Mouse (Mus musculus) megakaryocyte, adult 5-6 weeks (primary cell): ENCODE data around the gene Map3k9. TPM values are rescaled to one million over a fixed set of nuclear protein-coding genes. Genes with fewer than 3 reads are reported as not detected.
A peak's percentile ranks its signal among the peaks of the same experiment; 100 is the strongest.

Experiments
- ATAC-seq: 2 replicates; pipeline ENCODE4 v1.8.0; 2016; ENCODE audit warnings: mild to moderate bottlenecking, inconsistent platforms; ENCODE audit not compliant: poor library complexity, severe bottlenecking
- total RNA-seq, 2 experiments: library from RNA; stranded (forward) in 1 of 2; stranded (reverse) in 1 of 2; fragments of 153-499, 151-499 nt in 1 of 2; fragments of 221-1000, 200-1000 nt in 1 of 2; gene quantifications; 2 replicates each; pipeline versions ENCODE4 v1.2.3 to v1.2.4; 2015 to 2017

Gene Map3k9
- total RNA-seq (2015) (4.6 TPM in 2 replicates), total RNA-seq (2017) (6.3 and 11.0 TPM in 2 replicates)

DNA sequence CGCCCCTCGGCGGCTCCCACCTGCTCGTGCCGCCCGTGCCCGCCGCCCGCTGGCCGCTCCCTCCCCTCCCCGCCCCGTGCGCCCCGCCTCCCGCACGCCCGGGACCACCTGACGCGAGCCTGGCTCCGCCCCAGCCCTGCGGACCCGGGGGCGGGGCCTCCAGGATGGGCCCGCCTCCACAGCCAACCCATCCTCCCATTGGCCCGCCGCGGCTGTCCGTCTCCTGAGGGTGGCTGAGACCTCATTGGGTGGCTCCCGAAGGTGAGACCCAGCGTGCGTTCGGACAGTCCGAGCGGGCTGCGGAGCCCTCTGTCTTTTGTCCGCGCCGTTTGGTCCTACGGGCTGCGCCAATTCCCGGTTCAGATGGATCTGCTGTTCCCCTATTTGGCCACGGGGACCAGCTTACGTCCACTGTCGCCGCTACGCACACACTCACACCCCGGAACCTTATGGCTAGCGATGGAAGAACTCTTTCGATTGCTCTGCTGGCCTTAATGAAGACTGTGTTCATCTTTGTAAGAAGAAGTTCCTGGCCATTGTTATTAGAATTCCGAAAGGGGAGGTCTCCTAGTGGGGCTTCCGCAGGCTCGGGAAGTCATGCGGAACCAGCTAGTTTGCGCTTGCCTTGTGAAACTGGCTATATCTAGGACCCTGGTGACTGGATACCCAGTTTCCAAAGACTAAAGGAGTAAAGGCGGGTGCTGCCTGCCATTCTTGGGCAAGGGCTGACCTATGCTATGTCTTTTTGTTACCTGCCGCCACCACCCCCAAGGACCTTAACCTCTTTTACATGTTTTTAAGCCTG lies at the start of gene Map3k9:
TSS of gene Map3k9 (minus strand) at position 71 of the 805 bp plus-strand sequence.
- peak; percentile 97 for ATAC-seq

DNA sequence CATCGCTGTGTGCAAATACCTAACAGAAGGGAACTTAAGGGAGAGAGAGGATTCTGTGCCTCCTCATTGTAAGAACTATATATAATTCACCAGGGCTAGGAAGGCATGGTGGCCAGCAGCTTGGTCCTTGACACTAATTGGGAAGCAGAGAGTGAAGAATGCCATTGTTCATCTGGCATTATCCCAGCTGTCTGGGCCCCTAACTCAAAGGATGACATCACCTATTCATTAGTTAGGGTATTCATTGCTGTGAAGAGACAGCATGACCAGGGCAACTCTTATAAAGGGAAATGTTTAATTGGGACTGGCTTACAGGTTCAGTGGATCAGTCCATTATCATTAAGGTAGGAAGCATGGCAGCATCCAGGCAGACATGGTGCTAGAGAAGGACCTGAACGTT lies 47.4 kb upstream of the Map3k9 start:
- ATAC-seq = no peak

DNA sequence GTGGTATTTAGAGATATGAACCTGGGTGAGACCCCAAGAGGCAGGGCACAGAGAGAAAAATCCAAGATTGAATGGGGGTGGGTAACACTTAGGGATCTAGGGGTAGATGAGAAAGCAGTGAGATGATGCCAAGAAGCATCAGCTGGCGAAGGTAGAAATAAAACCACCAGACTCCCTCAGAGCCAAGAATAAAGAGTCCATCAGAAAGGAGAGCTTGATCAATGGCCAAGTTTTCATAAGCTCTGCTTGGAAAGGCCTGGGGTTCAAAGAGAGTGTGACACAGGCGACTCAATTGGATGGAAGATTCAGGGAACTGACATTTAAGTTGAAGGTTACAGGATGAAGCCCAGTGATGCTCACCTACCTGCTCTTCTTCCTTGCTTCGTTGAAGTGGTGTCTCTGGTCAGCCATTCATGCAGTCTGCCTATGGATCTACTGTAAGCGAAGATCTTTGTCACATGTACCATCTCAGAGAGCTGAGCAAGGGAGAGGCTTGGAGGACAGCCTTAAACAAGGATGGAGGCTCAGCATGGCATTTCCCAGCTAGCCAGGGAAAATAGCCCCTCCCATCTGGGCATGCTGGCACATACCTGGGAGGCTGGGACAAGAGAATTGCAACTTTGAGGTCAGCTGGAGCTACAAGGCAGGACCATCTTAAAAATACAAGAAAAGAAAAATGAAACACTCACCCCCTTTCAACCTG lies 42.0 kb upstream of the Map3k9 start:
- ATAC-seq = no peak

DNA sequence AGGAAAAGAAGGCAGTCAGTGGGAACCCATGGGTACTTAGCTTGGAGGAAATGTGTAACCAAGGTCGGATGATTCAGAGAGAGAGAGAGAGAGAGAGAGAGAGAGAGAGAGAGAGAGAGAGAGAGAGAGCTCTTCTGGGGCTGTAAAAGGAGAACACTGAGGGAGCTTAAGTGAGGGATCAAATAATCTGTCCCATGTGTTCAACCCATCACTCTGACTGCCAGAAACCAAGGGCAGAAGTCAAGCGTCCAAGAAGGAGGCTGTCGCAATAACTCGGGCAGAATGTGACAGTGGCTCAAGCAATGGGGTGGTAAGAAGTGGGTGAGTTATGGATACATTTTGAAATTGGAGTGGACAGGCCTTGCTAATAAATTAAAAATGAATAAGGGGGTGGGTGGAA lies 41.2 kb upstream of the Map3k9 start:
- no peak for ATAC-seq

DNA sequence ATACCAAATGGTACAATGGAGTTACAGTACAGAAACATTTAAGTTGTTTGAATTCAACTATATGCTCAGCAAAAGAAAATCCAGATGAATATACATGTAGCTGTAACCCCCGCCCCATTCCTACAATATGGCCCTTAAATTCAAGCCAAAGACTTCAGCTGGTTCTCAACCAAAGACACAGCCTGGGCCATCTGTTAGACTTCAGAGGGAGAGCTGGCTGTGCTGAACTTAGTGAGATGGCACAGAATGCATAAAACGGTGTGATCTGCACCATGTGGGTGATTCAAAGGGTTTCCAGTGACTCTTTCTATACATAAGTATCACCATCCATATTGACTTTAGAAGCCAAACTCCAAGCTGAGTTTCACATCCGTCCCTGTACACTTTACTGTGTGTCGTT lies 39.7 kb upstream of the Map3k9 start:
- ATAC-seq = no peak

DNA sequence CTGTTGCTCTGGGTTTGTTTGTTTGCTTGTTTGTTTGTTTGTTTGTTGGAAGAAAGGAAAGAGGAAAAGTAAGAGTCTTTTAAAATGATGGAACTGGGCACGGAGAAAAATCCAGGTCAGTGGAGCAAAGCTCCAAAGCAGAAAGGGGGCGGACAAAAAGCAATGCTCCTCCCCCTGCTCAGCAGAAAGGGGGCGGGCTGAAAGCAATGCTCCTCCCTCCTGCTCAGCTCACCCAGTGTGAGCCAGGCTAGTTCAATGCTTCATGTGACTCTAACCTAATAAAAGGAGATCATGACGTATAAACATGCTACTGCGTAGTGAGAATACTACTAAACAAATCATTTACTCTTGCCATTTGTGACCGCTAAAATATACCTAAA lies 36.1 kb upstream of the Map3k9 start:
- ATAC-seq = no peak

GRCm38 (mm10) chr12:81816330-81817125 lies 35.6 kb upstream of the Map3k9 start:
- ATAC-seq = no peak

DNA sequence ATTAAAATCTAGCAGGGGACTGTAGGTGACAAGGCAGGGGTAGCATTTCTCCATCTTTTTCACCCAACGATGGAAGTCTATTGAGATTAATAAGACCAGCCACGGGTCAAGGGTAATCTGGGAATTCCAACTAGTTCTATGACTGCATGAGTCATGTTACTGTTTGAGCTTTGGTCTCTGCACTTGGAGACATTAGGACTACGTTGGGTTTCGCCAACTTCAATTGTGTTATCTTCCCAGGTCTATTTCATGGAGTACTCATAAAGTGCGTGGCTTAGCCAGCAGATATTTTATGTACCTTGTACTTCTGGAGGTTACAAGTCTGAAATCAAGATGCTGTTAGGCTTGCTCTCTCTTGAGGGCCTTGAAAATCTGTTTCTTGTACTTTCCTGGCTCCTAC lies 33.8 kb upstream of the Map3k9 start:
- ATAC-seq = no peak

GRCm38 (mm10) chr12:81810417-81810816 lies 29.4 kb upstream of the Map3k9 start:
- no peak for ATAC-seq

GRCm38 (mm10) chr12:81808596-81808995 lies 27.6 kb upstream of the Map3k9 start:
- ATAC-seq = no peak

- ATAC-seq = no peak
Measured at GRCm38 (mm10) chr12:81807953-81808352, 27.0 kb upstream of the Map3k9 start.

DNA sequence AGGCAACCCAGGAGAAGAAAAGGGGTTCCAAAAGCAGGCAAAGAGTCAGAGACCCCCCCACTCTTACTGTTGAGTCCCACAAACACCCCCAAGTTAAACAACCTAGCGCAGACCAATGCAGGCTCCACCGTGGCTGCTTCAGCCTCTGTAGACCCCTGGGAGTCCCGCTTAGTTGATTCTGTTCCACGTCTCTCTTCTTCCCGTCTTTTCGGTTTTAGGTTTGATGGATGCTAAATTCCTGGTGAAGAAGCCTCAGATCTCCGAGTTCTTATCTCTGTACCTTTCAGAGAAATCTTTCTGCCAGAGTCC lies 26.5 kb upstream of the Map3k9 start:
- peak; percentile 43 for ATAC-seq

GRCm38 (mm10) chr12:81806759-81807528 lies 26.0 kb upstream of the Map3k9 start:
- ATAC-seq = peak; percentile 99

DNA sequence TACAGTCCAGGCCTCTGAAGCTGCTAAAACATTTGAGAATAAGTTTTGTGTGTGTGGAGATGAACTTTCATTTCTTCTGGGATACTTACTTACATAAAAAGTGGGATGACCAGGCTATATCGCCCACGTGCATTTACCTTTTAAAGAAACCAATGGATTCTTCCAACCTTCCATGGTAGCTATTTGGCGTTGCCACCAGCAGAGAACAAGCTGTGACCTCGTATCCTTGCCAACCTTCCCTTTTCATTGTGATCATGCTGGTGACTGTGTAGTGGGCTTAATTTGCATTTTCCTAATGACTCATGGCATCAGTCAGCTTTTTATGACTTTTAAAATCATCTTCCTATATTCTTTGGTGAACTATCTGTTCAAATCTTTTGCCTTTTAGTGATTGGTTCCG lies 25.1 kb upstream of the Map3k9 start:
- ATAC-seq = no peak

GRCm38 (mm10) chr12:81803803-81804202 lies 22.8 kb upstream of the Map3k9 start:
- no peak for ATAC-seq

DNA sequence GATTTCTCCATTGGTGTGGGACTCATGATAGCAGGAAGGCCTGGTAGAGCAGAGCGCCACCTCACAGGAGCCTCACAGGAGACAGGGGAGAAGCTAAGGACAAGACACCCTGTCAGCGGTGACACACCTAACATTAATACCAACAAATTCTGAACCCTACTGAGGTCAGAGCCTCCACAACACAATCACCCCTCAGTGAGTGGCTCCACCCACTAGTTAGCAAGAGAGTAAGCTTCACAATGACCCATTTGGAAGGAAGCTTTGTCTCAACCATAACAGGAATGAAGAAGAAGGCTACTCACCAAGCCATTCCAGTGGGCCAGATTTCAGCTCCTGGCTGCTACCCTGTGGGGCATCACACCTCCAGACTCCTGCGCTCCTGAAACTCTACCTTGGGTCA lies 22.0 kb upstream of the Map3k9 start:
- no peak for ATAC-seq

- no peak for ATAC-seq
Measured at GRCm38 (mm10) chr12:81801134-81801533, 20.2 kb upstream of the Map3k9 start.

DNA sequence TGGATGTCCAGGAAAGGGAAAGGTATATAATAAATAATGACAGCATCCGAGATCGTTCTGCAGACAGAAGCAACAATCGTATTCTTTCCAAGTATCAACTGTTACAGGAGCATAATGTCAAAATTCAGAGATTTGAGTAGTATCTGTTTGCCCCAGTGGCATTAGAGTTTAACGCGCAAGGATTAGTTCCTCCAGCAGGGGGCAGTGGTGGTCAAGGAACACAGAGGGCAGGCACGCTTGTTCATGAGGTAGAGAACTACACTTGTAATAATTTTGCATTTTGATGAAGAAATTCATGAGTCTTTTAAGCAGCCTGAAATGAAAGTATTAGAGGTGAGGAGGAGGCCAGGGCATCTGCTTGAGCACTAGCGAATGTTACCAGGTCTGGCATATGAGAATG lies 15.6 kb upstream of the Map3k9 start:
- ATAC-seq = peak; percentile 95

DNA sequence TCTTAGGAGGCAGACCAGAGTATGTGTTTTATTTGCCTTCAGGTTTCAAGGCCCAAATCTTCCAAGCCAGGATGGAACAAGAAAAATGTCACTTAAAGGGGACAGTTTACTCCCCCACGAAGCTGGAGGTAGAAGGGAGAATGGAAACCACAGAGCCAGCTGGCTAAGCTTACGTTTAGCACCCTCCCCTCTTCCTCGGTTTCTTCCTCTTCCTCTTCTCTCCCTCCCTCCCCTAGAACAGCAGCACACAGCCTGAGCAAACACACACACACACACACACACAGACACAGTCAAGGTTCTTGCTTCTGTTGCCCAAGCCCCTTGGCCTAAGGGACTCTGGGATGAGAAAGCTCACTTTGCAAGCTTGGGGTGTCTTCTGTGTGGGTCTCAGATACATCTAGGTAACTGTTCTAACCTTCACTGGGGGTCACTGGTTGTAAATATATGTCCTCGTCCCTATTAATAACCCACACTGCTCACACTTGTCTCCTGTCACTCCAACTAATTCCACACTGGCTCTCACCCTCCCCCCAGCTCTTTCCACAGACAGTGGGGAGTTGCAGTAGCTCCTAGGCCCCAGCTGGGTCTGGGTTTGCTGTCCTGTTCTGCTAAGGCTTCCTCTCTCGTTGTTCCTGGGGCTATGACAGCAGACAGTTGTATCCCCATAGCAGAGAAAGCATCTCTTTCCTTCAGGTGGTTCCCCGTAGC lies 11.7 kb upstream of the Map3k9 start:
- peak; percentile 25; the same call in 1 of the 2 replicates for ATAC-seq

GRCm38 (mm10) chr12:81789499-81789898 lies 8.5 kb upstream of the Map3k9 start:
- no peak for ATAC-seq
